Mouse (Mus musculus) olfactory bulb, adult 2 months (tissue): ENCODE data around the gene Snapc2.
"Not testable (repeated sequence)": the region's sequence is repeated elsewhere in the genome, so short reads cannot be mapped to it uniquely, and the experiment has no call there.

Experiments used
- CTCF ChIP-seq: fragments of 200-500 bp; IDR thresholded peaks from 2 replicates; pipeline ENCODE4 v1.5.1; 2012; ENCODE audit warnings: low read depth, mild to moderate bottlenecking, low read length, moderate library complexity; ENCODE audit not compliant: insufficient read depth
- POLR2A ChIP-seq: fragments of 200-500 bp; IDR thresholded peaks from 2 replicates; pipeline ENCODE4 v1.6.1; 2012; ENCODE audit warnings: mild to moderate bottlenecking, low read depth, low read length, moderate library complexity; ENCODE audit not compliant: insufficient read depth

- not testable (repeated sequence) for TF ChIP-seq CTCF, POLR2A
These were observed 2.6 kb downstream of the Snapc2 start for GRCm38 (mm10) chr8:4255471-4255870.
